Mouse (Mus musculus) CD4-positive naive resting alpha-beta T cell, adult 57 days (primary cell): ENCODE data around the gene Aptx. TPM values are rescaled to one million over a fixed set of nuclear protein-coding genes. Genes with fewer than 3 reads are reported as not detected.

Source experiments
- total RNA-seq: library from RNA; stranded (reverse); gene quantifications from one replicate; pipeline ENCODE4 v1.2.4, GENCODE M21; 2023

The Aptx gene
- total RNA-seq = 21.7 TPM

DNA sequence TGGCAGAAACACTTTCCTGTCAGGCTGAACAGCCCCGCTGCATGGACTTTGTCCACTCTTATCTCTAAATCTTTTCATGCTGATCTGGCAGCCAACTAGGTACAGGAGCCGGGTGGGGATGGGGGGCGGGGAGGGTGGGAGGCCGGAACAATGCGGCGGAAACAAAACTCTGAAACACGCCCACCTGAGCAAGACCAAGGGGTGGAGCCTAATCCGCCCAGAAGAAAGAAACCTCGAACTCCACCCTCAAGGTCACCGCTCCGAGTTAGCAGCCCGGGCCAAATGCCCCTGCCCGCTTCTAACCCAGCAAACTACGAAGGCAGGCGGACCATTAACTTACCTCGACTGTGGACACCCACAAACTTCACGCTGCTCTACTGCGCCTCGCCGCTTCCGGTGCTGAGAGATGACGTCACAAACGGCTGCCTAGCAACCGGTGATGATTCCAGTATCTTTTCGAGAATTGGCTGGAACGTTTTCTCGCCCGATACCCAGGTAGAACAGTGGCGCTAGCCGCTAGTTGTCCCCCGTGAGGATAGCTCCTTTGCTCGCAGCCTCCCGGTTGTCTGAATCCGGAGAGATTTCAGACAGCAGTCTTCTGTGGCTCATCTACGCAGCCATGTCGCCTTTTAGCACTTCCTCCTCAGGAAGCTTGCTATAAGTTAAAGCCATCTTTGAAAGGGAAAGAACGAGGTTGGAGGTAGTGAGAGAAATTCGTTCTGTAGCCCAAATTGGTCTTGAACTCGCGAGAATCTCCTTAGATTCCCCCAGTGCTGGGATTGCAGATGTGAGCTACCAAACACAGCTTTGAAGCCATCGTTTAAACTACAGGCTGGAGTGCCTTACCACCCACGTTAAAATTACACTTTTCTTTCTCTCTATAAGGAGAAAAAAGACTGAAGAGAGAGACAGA lies at the start of gene Aptx:
Gene Aptx, minus strand, starts transcription at position 398 of the 913 bp plus-strand sequence.

DNA sequence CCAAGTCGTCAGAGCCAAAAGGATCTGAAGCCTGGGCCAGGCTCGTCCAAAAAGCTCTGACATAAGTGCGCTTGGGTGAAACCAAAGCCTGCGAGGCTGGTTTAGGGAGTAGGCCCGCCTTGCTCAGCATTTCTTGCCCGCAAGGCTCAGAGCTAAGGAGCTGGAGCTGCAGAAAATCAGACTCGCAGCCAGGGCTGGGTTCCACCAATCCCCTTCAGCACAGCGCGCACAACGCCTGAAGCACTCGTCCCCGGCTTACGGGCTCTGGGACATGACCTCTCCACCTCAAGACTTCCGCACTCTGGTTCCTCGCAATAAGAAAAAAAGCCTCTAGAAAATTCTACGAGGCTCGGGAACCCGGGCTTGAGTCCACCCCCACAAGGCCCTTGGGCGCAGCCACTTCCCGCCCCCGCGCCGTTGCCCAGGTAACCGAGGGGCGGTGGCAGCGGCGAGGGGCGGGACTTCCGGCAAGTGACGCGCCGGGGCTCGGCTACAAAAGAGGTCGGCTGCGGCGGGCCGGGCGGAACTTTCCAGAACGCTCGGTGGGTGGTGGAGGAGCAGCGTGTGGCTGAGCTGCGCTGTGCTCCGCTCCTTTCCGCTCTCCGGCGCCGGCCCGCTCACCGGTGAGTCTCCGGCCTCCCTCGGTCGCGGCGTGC lies 19.1 kb upstream of the Aptx start, which contains the start of gene Dnaja1:
Gene Dnaja1, plus strand, starts transcription at position 140 of the 656 bp plus-strand sequence.

Other genes starting within 250 kb of the Aptx start
- not detected for gene Tmem215, start 231.0 kb downstream of the Aptx start, total RNA-seq
- 543 TPM for gene Dnaja1, start 19.0 kb upstream of the Aptx start, total RNA-seq
- 71.0 TPM for gene Smu1, start 54.7 kb upstream of the Aptx start, total RNA-seq
- gene B4galt1, start 150.8 kb upstream of the Aptx start, total RNA-seq = 71.0 TPM
- not detected for gene Spink4, start 216.9 kb upstream of the Aptx start, total RNA-seq
- gene Bag1, start 245.1 kb upstream of the Aptx start, total RNA-seq = 66.7 TPM
- gene Chmp5, start 245.2 kb upstream of the Aptx start, total RNA-seq = 25.8 TPM